Mouse (Mus musculus): ENCODE measurements around the gene Zfp974.
"Not testable (repeated sequence)": the region's sequence is repeated elsewhere in the genome, so short reads cannot be mapped to it uniquely, and the experiment has no call there.

- TF ChIP-seq POLR2A (IDR thresholded peaks at IDR 0.05; ENCODE audit: control insufficient read depth in 1 of 2, insufficient read depth in 1 of 2, low read depth in 1 of 2, low read length in 2 of 2, poor library complexity in 1 of 2); CTCF (IDR thresholded peaks at IDR 0.05 in 2 of 3, conservative IDR thresholded peaks at IDR 0.05 in 1 of 3; ENCODE audit: control insufficient read depth in 1 of 3, insufficient read depth in 1 of 3, low read depth in 2 of 3, low read length in 3 of 3, poor library complexity in 1 of 3, severe bottlenecking in 1 of 3); EP300 (IDR thresholded peaks at IDR 0.05; ENCODE audit: low read depth in 1 of 2, low read length in 2 of 2); SIN3A (IDR thresholded peaks at IDR 0.05; ENCODE audit: low read length); TCF12 (IDR thresholded peaks at IDR 0.05; ENCODE audit: low read depth, low read length); CHD2 (IDR thresholded peaks at IDR 0.05; ENCODE audit: low read length); E2F4 (IDR thresholded peaks at IDR 0.05; ENCODE audit: borderline replicate concordance, low read depth, low read length): not testable (repeated sequence)
Observed at GRCm38 (mm10) chr7:27910952-27911351, 18.3 kb downstream of the Zfp974 start.

All from MEL (cell line).